Mouse (Mus musculus): ENCODE results near the gene Usp44.
"Not testable (repeated sequence)": the region's sequence is repeated elsewhere in the genome, so short reads cannot be mapped to it uniquely, and the experiment has no call there.

Usp44 gene

DNA sequence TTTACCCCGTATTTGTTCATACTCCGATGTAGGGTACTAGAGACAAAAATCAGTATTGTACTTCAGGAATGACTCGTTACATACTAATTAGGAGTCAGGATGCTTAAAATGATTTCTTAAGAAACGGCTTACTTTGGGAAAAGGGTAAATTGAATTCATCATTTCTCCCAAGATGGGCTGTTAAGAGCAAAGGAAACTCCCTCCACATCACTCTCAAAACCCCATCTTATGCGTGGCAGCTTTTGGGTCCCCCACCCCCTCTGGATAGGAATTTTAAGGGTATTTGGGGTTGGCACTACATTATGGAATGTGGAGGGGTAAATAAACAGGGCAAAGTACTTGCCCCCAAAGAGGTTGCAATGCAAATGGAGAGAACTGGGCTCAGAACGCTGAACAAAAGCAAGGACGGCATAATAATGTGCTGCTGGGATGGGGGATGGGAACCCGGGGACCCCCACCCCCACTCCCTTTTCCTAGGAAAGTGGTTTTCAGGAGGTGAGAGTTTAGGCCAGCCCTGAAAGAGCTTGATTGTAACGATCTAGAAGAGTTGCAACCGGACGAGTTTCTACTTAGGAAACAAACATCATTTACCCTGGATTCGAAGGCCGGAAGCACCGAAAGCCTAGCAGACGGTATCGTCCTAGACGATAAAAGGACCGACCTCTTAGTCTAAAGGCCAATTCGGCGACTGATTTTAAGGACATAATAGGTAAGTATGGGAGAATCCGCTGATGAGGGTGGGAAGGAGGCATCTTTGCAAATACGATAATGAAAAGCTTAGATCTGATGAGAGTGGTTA lies at the start of gene Usp44:
Gene Usp44, plus strand, starts transcription at position 625 of the 799 bp plus-strand sequence.
- no peak for DNase-seq

GRCm38 (mm10) chr10:93783216-93784013 lies 47.9 kb upstream of the Usp44 start:
- DNase-seq, result peak in 1 of 2 experiments; percentile 14

DNA sequence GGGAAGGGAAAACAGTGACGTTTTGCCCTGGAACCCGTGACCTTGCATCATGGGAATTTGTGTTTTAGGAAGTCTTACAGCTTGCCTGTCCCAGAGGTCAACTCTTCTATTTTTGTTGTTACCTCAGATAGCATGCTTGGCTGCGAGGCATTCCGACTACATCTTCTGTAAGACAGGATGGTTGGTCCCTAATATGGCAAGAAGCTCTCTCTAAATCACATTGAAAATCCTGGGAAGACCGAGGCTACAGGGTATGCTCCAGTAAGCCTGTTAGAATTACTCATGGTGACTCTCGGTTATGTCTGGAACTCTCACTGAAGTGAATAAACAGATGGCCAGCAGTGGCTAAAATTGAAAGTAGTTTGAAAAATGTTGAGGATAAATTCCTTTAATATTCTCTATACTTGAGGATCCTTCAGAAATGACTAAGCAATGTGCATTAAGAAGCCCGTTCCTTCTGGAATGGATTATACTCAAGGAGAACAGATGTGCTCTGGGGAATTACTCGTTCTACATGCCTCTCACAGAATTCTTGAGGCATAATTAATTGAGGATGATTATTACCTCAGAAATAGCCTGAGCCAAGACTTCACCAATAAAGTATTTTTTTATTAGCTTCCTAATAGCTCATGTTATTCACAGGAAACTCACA lies 31.5 kb upstream of the Usp44 start:
- no peak for DNase-seq

DNA sequence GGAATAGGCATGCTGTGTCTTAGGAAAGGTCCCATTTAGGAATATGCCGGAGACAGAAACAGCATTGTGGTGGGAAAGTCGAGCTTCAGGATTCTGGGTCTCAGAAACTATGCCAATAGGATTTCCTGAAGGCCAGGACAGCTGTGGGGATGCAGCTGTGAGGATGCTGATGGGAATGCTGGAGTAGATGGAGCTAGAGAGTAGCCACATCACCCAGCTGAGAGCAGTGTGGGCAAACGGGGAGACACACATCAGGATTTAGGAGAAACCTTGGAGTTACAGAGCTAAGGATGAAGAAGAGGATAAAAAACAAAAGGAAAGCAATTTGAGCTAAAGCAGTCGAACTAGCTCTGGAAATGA lies 31.0 kb upstream of the Usp44 start:
- no peak for DNase-seq

DNA sequence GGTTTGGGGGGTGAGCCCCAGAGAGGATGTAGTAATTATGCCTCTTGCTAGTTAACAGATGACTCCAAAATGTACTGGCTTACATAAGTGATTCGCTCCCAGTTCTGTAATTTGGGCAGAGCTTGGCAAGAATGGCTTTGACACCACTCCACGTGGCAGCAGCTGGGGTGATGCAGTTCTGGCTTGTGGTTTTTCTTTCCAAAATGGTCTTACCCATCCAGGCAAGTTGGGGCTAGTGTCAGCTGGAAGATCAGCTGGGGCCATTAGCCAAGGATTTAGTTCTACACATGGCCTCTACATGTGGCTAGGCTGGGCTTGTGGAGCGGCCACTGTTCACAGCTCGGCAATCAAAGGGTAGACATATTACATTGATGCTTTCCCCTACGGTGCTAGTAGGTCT lies 30.5 kb upstream of the Usp44 start:
- DNase-seq, result peak; percentile 56 to 66

DNA sequence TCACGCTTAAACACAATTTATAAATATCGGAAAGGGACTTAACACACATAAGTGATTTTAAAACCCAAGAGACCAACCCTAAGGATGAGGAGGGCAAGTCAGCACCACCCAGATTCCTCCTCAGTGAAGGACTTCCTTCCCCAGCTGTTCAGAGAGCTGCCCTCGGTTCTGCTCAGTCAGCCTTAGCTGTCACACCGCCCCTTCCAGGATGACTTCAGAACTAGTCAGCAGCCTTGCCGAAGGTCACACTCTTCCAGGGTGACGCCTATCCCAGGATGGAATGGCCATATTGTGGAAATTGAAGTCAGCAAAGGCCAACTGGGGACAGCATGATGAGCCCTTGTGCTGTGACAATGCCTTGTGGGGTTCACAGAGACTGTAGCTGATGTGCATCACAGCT lies 28.2 kb upstream of the Usp44 start:
- no peak for DNase-seq

DNA sequence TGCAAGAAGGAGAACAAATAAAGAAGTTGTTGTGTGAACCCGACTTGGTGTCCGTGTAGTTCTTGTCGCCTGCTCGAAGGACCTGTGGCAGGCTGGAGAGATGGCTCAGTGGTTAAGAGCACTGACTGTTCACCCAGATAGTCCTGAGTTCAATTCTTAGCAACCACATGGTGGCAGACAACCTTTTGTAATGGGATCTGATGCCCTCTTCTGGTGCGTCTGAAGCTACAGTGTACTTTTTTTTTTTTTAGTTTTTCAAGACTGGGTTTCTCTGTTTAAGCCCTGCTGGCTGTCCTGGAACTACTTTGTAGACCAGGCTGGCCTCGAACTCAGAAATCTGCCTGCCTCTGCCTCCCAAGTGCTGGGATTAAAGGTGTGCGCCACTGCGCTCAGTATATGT lies 21.9 kb upstream of the Usp44 start:
- DNase-seq, result not testable (repeated sequence)

DNA sequence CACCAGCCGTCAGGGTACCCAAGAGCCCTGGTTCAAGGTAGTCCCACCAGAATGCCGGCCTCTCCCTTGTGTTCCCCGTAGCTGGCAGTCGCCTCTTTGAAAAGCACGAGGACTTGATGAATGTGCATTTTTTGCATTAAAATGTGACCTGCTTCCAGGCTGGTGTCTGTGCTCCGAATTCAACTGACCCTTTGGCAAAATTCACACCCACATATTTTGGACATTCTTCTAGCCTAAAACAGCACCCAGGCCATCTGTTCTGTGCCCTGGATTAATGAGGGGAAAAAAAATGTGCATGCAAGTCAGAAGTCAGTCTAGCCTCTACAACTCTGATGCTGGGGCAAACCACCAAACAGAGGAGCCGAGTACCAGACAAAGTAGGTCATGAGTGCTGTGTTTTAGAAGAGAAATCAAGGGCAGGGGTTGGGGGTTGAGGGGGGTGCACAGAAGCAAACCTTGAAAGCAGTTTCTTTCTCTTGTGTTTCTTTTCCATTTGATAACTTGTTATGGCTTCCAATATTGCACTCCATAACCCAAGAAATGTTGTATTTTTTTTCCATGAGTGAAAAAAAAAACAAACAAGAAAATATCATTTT lies 20.7 kb upstream of the Usp44 start:
- DNase-seq, result peak in 1 of 2 experiments; percentile 28

- no peak for DNase-seq
Observed at GRCm38 (mm10) chr10:93812098-93812497, 19.3 kb upstream of the Usp44 start.

GRCm38 (mm10) chr10:93812774-93813415 lies 18.5 kb upstream of the Usp44 start:
- DNase-seq, result peak; percentile 92 to 95

GRCm38 (mm10) chr10:93813755-93814154 lies 17.6 kb upstream of the Usp44 start:
- DNase-seq, result peak; percentile 40 to 77

DNA sequence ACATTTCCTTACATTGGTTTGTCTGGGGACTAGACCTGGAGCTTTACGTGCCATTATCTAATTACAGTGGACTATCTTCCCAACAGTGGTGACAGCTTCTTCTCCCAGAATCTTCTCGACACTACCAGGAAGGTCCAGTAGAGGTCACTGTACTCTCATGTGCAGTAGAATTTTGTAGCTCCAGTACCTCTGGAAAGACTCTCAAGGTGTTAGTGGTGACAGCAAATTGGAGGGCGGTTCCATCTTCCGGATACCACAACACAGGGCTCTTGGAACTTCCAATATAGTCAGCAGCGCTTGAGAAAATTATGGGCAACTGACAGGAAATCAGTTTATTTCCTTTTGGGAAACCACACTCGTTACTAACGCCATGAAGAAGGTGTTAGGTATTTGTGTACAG lies 12.7 kb upstream of the Usp44 start:
- peak; percentile 90 to 94 for DNase-seq

DNA sequence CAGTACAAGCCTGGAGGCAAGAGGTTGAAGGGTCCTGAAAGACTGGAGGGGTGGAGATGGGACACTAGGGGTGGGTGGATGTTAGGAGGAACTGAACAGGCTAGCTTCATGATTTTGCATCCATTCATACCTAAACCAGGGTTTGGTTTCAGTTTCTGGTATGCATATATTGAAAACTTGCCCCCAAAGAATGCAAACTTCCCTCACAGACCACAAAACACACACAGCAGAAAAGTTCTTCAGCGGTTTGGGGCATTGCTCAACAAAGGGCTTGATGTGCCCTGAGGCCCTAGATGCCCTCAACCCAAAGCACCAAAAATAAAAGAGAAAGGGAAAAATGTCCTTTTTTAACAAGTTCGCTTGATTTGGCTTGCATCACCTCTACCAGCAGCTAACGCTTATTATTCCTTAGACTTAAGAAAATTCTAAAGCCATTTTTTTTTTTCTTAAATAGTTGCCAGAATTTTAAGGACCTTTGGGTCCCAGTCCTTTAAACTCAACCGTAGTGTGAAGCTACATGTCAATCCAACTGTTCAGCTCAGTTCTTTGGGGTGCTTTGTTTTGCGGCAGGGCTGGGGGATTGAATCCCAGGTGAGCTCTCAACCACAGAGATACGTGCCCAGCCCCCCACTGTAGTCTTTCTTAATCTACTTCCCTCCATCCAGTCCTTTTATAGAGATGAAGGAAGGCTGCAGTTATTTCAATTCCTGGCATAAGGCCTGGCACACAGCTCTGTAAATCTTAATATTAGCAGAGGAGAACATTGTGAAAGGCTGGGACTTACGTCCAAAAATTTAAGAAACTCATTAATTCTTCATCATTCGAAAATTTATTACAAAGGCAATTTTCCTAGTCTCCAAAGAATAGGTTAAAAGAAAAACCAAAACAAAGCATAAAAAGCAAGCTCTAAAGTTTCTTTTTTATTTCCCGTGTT lies 1.2 kb upstream of the Usp44 start:
- DNase-seq, result no peak

DNA sequence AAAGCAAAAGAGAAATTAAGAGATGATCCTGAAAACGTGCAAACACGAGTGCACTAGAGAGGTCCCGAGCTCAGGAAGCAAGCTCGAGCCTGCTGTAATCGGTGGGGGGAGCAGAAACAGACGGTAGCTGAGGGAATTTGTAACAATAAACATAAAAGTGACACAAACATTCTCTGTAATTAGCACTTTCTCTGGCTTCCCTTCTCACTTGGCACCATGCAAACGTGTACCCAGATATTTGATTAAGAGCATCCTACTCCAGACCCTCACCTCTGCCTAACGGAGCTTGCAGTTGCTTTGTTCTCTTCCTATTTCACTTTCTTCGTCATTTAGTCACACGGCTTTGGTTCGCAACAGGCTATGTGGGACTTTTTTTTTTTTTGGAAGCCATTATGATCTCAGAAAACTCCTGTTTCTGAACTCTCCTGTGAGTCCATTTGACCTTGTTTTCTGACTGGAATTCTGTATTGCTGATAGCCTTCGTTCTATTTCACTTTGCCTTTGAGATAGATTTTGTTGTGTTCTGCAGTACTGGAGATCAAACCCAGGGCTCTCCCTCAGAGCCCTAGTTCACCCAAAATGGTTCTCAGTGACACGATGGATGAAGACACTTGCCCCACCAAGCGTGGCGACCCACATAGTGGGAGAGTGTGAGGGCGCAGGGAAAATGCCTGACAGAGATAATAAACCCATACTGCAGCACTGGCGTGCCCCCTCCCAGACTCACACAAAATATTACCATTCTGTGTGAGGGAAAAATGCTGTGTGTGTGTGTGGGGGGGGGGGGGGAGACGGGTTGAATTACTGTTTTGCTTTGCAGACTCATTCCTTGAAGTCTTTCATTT lies 597 bp downstream of the Usp44 start:
- DNase-seq, result no peak

DNA sequence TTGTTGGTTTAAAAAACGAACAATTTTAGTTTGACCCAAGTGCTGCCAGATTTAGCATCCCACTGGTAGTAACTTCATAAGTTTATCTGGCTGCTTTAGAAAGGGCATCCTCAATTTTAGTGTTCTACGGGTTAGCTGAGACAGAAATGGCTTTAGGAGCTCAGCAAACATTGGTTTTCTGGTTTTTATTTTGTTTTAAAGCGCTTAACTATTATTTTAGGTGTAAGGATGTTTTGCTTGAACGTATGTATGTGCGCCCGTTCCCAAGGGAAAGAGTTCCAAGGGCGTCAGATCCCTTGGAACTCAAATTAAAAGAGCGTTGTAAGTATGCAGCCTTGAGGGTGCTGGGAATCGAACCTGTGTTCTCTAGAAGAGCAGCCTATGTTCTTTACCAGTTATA lies 1.5 kb downstream of the Usp44 start:
- no peak for DNase-seq

DNA sequence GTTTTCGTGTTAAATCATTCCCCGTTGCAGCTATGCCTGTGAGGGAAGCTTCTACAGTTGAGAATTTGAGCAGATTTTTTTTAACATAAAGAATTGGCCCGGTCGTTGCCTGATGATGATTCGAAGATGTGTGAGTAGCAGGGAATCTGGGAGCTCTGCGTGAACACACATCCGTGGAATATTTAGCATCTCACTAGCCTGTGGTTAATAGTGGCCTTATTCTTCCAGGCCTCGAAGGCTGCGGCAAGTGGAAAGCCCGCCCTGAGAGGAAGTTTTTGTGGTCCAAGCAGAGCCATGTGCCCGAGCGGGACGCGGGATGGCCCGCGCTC lies 2.0 kb downstream of the Usp44 start:
- DNase-seq, result no peak

- DNase-seq, result peak; percentile 90 to 93
Observed at GRCm38 (mm10) chr10:93833699-93834393, 2.5 kb downstream of the Usp44 start.

DNA sequence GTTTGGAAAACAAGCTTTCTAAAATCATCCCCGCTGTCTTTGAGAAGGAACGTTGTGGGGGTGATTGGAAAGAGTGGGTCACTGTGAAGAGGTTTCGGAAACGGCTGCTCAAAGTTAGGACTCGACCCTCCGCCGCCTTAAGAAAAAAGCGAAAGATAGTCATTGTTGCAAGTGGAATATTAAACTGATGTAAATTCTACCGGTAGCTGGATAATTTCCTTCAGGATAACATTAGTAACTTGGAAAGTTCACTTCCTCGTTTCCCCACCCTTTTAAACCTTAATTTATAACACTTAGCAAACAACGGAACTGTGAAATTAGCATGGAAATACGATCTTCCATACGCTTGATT lies 3.0 kb downstream of the Usp44 start:
- DNase-seq, result no peak

DNA sequence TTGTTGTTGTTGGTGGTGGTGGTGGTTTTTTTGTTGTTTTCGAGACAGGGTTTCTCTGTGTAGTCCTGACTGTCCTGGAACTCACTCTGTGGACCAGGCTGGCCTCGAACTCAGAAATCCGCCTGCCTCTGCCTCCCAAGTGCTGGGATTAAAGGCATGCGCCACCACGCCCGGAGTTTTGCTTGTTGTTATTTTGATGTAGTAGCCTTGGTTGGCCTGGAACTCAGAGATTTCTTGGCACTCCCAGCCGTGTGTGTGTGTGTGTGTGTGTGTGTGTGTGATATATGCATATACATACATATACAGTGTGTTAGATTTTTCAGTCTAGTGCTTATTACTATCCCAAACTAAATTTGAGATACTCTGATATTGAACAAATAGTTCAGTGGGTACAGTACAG lies 3.8 kb downstream of the Usp44 start:
- not testable (repeated sequence) for DNase-seq

DNA sequence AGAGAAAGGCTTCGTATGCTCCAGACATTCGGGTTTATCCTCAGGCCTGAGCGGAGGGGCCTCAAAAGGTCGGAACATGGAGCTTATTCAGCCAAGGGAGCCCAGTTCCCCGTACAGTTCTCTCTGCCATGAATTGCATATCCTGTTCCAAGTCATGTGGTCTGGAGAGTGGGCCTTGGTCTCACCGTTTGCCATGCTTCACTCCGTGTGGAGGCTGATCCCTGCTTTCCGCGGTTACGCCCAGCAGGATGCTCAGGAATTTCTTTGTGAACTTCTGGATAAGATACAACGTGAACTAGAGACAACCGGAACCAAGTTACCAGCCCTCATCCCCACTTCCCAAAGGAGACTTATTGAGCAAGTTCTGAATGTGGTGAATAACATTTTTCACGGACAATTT lies 15.4 kb downstream of the Usp44 start:
- DNase-seq, result no peak
